Mouse (Mus musculus): ENCODE data around the gene Il1rn.

DNA sequence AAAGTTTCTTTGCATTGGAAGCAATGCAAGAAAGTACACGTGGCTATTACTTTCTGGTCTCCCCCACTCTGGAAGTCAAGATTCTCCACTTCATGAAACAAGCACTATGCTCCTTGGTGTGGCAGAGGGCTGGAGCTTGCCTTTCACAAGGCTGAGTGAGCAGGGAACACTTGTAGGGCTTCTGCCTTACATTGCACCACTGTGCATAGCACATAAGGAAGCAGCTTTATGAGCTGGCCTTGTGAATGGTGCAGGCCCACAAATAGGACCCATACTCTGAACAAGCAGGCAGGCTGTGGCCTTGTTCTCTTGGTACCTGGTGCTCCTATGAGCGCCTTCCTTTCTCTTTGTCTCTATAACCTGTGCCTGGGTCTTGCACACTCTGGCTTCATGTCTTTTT lies 56.6 kb downstream of the Il1rn start:
- TF ChIP-seq HCFC1 (IDR thresholded peaks at IDR 0.05; ENCODE audit: low read depth, low read length): no peak
- no peak for TF ChIP-seq CTCF (IDR thresholded peaks at IDR 0.05 in 2 of 3, conservative IDR thresholded peaks at IDR 0.05 in 1 of 3; ENCODE audit: control insufficient read depth in 1 of 3, insufficient read depth in 1 of 3, low read depth in 2 of 3, low read length in 3 of 3, poor library complexity in 1 of 3, severe bottlenecking in 1 of 3)

Measured in MEL (cell line).